Mouse (Mus musculus) lung, postnatal 14 days (tissue): ENCODE results near the gene Cnih4.

Experiments used
- DNase-seq: peaks from one replicate; pipeline ENCODE4 v3.0.0; 2021

The Cnih4 gene

DNA sequence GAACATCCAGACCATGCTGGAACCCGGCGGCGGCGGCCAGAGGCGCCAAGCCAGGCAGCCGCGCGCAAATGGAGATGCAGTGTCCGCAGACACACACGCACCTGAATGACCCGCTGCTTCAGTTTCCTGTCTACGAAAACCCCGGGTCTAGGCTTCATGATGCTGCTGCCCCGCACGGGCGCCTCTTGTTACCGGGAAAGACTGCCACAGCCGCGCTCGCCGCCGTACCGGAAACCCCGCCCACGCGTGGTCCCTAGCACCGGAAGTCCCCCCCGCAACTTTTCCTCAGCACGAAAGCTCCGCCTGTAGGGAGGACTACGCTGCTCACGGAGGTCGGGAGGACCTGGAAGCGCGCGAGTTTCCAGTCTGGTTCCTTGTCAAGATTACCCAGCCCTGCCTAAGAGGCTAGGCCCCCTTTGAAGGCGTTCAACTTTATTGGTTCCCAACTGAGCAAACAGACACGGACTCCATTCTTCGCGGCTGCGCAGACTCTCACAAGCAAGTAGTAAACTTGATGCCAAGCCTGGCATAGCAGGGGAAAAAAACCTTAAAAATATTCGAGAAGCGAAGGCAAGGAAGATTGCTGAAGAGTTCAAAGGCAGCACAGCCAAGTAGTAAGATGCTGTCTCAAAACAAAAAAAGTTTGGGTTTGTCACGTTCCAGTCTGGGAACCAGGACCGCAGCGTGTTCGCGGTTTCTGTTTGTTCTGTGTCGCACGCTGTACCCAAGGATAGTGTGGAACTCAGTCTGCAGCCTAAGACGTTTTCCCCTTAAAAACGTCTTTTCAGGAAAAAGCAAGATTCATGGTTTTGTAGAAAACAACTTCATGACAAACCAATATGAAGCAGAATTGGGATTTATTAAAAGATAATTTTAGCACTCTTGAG is at the start of gene Cnih4, which contains the start of gene Nvl:
Gene Cnih4 (plus strand): TSS at position 744 of the 887 bp plus-strand sequence.
Gene Nvl (minus strand): TSS at position 255 of the 887 bp plus-strand sequence.
- peak; percentile 92 for DNase-seq

DNA sequence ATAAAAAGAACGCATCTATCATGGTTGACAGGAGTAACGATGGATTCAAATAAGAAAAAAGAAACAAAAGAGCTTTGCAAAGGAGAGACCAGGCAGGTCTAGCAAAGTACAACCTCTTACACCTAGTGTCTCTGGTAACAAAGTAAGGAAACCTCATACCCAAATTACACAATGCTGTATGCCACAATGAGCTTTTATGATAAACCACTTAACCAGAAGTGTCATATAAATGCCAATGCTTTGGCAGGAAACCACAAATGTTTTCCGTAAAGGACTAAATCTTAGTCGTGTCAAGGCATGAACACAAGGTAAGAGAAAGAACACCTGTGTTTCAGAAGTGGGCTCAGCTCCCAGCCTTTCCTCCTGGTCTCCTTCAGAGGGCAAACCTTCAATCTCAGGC is 27.4 kb upstream of the Cnih4 start:
- no peak for DNase-seq

DNA sequence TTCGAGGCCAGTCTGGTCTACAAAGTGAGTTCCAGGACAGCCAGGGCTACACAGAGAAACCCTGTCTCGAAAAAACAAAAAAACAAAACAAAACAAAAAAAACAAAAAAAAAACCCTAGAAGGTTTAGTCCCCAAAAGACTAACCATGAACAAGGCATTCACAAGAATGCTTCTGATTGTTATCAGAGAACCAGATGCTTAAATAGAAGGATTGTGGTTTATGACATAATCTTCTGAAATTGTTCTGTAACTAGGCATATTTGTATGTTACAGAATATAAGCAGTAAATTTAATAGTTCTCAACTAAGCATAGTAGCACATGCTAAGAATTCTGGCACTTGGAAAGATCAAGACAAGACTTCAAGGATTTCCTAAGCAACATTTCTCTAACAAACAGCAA is 20.3 kb upstream of the Cnih4 start:
- DNase-seq = no peak

DNA sequence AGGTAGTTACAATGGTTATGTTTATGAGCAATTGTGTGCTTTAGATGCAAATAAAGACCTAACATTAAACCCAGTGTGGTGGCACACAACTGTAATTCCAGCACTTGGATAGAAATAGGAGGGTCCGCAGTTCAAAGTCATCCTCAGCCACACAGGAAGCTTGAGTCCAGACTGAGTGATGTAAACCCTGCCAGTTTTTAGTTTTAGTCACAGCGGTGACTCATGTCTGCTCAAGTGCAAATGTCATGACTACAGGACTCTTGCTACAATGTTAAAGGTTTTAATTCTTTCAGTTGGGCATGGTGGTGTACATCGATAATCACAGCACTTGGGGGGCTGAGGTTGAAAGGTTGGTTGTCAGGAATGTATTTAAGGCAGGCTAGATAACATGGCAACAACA is 18.6 kb upstream of the Cnih4 start:
- no peak for DNase-seq

DNA sequence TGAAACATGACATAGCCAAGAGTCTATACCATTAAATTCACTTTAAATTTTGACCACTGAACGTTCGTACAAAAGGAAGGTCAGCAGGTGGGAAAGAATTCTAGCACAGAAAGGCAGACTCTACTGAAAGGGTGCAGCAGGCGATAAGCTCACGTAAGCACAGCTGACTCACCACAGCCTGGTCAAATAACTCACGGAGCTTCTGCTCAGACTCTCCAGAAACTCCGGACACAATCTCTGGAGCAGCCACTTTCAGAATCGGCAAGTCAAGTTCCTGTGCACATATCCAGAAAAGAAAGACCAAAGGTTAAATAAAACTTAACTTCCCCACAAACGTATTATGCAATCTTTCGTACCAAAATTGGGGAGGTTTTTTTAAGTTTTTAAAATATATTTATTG is 17.7 kb upstream of the Cnih4 start:
- DNase-seq = no peak

- DNase-seq = no peak
These were observed 12.6 kb upstream of the Cnih4 start for GRCm38 (mm10) chr1:181131915-181132314.

DNA sequence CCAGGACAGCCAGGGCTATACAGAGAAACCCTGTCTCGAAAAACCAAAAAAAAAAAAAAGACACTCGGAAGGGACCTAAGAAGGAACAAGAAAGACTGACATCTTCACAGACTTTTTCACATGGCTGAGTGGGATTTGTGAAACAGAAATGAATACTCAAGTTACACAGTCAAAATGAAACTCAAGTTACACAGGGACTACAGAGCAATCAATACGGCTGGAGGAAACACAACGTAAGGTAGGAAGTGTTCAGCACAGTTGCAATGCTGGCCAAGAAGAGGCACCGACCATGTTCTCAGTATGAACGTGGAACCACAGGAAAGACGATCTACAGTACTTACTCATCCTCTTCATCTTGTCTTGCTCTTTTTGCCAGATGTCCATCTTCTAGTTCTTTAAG is 5.8 kb upstream of the Cnih4 start:
- no peak for DNase-seq

- DNase-seq = no peak
These were observed 914 bp upstream of the Cnih4 start for GRCm38 (mm10) chr1:181143609-181143949.

- DNase-seq = no peak
These were observed 473 bp downstream of the Cnih4 start for GRCm38 (mm10) chr1:181144966-181145365.

GRCm38 (mm10) chr1:181146187-181146586 is 1.7 kb downstream of the Cnih4 start:
- no peak for DNase-seq

DNA sequence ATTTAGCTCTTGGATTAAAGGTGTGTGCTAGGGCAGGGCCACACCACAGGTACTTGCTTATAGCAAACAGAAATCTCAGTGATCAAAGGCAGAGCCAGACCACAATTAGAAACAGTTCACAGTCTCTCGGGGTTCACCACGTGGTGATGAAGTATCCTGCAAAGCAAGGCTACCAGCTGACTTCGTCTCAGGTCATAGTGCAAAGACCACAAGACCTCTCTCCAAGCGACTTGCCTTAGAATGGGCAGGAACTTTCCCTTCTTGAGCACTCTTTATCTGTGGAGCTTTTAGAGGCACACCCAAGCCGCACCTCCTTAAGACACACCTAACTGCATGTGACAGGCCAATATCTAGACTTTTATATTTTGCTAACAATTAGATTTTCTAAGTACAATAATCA is 4.0 kb downstream of the Cnih4 start:
- no peak for DNase-seq

DNA sequence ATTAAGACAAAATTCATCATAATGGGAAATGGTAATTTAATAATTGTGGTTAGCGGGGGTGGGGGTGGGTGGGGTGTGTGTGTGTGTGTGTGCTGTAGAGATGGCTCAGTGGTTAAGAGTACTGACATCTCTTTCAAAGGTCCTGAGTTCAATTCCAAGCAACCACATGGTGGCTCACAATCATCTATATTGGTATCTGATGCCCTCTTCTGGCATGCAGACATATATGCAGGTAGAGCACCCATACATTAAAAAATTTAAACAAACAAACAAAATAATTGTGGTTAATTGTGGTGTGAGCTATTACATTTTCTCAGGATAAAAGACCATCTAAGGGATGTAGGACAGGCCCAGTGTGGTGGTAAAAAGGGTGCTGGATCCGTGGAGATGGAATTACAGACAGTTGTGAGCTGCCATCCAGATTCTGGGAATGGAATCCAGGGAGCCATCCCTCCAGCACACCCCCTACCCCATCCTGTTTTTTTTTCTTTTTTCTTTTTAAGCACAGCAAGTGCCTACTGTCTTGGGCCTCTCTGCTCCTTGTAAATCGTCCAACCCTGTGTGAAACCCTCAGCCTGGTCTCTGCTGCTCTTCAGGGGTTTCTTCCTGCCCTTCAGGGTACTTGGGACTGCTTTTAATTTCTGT is 5.0 kb downstream of the Cnih4 start:
- no peak for DNase-seq

GRCm38 (mm10) chr1:181150431-181150826 is 5.9 kb downstream of the Cnih4 start:
- no peak for DNase-seq

- DNase-seq = peak; percentile 93
These were observed 6.5 kb downstream of the Cnih4 start for GRCm38 (mm10) chr1:181150827-181151534.

DNA sequence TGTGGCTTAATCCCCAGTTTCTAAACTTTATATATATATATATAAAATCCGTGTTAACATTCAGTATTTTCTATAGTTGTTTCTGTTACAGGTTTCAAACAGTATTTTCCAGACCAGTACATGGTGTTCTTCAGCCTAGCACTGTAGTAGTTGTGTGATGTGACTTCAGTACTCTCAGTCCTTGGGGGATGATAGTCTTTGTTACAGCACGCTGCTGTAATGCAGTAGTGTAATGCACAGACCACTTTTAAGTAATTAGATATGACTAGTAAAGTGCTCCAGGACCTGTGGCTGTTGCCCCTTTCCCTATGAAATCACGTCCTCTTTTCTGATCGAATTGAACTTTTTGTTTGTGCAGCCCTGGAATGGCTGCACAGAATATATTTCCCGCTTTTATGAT is 7.0 kb downstream of the Cnih4 start:
- DNase-seq = no peak

GRCm38 (mm10) chr1:181167816-181168215 is 23.3 kb downstream of the Cnih4 start:
- DNase-seq = no peak

- DNase-seq = no peak
These were observed 23.9 kb downstream of the Cnih4 start for GRCm38 (mm10) chr1:181168377-181168776.

DNA sequence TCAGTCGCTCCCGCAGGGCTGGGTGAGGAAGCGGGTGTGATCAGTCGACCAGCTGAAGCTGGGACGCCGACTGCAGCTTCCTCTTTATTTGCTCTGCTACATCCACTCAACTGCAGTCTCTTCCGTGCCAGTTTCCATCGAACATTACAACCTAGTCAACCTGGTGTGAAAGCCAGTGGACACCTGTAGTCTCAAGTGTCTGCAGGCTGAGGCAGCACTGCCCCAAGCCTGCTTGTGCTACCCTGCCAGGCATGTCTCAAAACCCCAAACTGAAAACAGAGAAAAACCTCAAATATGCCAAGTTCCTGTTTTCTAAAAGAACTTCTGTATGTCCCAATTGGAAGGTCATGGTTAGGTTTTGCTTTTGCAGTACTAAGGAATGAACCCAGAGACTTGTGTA is 25.7 kb downstream of the Cnih4 start:
- DNase-seq = no peak

DNA sequence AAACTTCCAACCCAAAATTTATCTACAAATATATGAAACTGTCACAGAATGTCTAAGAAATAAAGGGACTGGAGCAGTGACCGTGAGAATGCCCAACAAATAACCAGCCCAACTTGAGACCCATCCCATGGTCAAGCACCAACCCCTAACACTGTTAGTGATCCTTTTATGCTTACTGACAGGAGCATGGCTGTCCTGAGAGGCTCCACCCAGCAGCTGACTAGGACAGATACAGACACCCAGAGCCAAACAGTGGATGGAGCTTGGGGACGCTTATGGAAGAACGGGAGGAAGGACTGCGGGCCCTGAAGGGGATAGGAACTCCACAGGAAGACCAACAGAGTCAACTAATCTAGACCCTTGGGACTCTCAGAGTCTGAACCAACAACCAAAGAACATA is 44.4 kb downstream of the Cnih4 start:
- no peak for DNase-seq

GRCm38 (mm10) chr1:181199446-181199845 is 55.0 kb downstream of the Cnih4 start:
- DNase-seq = no peak

- no peak for DNase-seq
These were observed 65.7 kb downstream of the Cnih4 start for GRCm38 (mm10) chr1:181210147-181210546.

GRCm38 (mm10) chr1:181210601-181211402 is 66.3 kb downstream of the Cnih4 start:
- peak; percentile 57 for DNase-seq

DNA sequence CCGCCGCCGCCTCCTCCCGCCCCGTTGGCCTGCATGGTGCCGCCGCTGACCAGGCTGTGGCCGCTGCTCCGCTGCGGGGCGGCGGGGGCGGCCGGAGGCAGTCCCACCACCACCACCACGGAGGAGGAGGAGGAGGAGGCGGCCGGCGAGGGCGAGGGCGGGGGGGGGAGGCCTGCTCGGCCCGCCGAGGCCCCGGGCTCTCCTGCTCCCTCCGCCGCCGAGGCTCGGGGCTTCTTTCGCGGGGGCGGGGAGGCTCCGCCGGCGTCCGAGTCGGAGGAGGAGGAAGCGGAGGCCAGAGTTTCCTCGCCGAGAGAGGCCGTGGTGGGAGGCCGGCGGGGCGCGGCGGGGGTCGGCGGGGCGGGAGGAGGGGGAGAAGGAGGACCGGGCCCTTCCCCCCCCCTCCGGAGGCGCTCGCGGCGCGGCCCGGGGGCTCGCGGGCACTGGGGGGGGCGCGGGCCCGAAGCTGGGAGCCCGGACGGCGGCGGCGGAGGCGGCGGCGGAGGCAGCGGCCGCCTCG is 67.0 kb downstream of the Cnih4 start:
- DNase-seq = peak; percentile 31
